Mouse (Mus musculus) lung, adult 2 months (tissue): ENCODE results near the gene Tmem126b. TPM values are rescaled to one million over a fixed set of nuclear protein-coding genes. Genes with fewer than 3 reads are reported as not detected.

ENCODE experiments used
- DNase-seq: peaks from one replicate; pipeline ENCODE4 v3.0.0; 2022
- H3K4me1 ChIP-seq: fragments of 200-500 bp; 2 replicates; pipeline ENCODE4 v1.6.1; 2011; ENCODE audit warnings: low read length; ENCODE audit not compliant: control insufficient read depth, insufficient read depth
- H3K4me3 ChIP-seq: fragments of 200-500 bp; replicated peaks from 2 replicates; pipeline ENCODE3; 2011; ENCODE audit warnings: low read depth, mild to moderate bottlenecking, control low read depth, low read length; ENCODE audit errors: extremely low read depth
- CTCF ChIP-seq: fragments of 200-500 bp; IDR thresholded peaks from 2 replicates; pipeline ENCODE4 v1.5.1; 2011; ENCODE audit warnings: mild to moderate bottlenecking, low read length, control low read depth; ENCODE audit not compliant: insufficient read depth
- POLR2A ChIP-seq: fragments of 200-500 bp; IDR thresholded peaks from 2 replicates; pipeline ENCODE4 v1.6.1; 2011; ENCODE audit warnings: low read depth, mild to moderate bottlenecking, control low read depth, low read length, borderline replicate concordance; ENCODE audit errors: extremely low read depth
- WGBS: fragments of 180-500 bp; shearing (Covaris S2); methylation state at CpG from one replicate; pipeline ENCODE4 v1.1.7; 2018; 5-methylcytosine and 5-hydroxymethylcytosine counted together
- polyA plus RNA-seq: library from polyadenylated mRNA; depleted of rRNA; stranded (reverse); fragments of >200 nt; gene quantifications from 2 replicates; pipeline ENCODE4 v1.2.3, GENCODE M21; 2012; rRNA removed

Gene Tmem126b
- 5.2 and 6.1 TPM in 2 replicates for polyA plus RNA-seq

DNA sequence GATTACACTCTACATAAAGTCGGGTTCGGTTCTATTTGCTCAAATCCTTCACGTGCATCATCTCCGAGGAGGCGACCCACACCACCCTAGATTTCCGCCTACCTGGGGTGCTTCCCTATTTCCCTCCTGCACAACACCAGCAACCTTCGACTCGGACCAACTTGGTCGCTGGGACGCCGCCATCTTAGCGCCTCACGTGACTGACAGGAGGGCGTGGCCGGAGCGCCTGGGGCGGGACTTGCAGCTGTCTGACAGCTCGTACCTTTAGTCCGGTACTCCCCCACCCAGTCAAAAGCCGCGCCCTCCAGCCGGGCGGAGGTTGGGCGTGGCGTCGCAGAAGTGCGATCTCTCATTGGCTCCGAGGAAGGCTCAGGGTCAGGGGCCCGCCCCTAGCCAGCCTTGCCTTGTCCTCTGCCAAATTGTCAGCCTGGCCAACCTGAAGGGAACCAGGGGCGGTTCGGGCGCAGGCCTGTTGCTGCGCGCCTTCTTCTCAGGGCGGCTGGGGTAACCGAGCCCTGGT, at the start of gene Tmem126b:
Gene Tmem126b, minus strand, starts transcription at position 209 of the 520 bp plus-strand sequence.
- Histone ChIP-seq H3K4me1 (peaks cover 3% of the 10 kb centered on the region; the same call in 1 of the 2 replicates), H3K4me3 (peak within 1 kb of the TSS; percentile 94)
- under 1% methylated on average over 36 of the region's 36 CpGs for WGBS
- peak; percentile 100 for DNase-seq
- TF ChIP-seq POLR2A (peak; percentile 94), CTCF (no peak)

DNA sequence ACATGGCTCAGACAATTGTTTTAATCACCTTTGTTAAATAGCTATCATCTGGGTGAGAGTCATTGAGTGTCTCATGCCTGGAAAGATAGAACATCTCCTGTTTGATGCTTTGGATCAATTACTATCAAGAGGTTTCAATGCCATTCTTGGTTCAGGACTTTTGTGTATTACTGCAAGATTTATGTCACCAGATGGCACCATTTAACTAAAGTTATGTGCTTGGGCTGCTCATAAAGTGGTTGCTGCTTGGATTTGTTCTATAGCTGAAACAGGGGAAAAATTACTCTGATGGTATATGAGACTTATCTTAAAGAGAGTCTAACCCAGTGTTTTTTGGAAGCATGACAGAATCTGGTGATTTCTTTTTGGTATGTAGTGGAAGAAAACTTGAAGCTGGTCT, 36.5 kb upstream of the Tmem126b start:
- no peak for TF ChIP-seq POLR2A
- no peak for TF ChIP-seq CTCF
- no peaks in the 10 kb centered on the region for H3K4me1 ChIP-seq
- H3K4me3 ChIP-seq: no peak overlapping the region
- DNase-seq: no peak

DNA sequence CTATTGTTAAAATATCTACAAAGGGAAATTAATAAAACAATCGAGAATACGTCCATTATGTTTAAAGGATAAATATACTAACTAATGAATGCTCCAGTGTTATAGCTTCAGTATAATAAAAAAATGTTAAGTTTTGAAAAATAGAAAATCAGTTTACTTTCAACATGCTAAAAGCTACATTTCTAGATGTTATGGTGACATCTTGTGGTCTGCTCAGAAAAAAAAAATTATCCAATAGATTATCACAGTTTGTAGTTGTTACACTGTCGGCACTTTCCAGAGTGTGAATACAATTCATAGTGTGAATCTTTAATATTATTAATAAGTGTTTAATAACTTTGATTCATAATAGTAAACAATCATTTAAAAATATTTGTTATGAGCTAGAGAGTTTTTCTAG, 32.3 kb upstream of the Tmem126b start:
- no peak for DNase-seq
- no peaks in the 10 kb centered on the region for H3K4me1 ChIP-seq
- TF ChIP-seq CTCF (no peak), POLR2A (no peak)
- H3K4me3 ChIP-seq: no peak overlapping the region
- 57% methylated on average over 3 of the region's 3 CpGs for WGBS

DNA sequence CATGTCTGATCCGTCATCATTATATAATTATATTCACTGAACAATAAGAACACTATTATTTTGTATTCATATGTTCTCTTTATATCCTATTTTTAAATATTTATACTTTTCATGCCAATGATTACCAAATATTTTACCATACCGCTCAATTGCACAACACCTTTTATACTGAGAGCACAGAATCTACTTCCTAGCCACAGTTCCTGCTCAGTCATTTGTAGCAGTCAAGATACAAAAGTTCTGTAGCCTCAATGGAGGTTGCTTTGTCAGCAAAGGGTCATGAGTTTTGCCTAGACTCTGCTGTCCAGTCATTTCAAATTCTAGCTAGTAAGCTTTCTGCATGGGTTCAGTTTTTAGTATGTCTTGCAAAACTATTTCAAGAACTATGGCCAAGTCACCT, 6.8 kb upstream of the Tmem126b start:
- no peak for DNase-seq
- no peak for TF ChIP-seq CTCF
- TF ChIP-seq POLR2A: no peak
- no peak overlapping the region for H3K4me3 ChIP-seq
- H3K4me1 ChIP-seq: no peaks in the 10 kb centered on the region
- 68% methylated on average over 2 of the region's 2 CpGs for WGBS

DNA sequence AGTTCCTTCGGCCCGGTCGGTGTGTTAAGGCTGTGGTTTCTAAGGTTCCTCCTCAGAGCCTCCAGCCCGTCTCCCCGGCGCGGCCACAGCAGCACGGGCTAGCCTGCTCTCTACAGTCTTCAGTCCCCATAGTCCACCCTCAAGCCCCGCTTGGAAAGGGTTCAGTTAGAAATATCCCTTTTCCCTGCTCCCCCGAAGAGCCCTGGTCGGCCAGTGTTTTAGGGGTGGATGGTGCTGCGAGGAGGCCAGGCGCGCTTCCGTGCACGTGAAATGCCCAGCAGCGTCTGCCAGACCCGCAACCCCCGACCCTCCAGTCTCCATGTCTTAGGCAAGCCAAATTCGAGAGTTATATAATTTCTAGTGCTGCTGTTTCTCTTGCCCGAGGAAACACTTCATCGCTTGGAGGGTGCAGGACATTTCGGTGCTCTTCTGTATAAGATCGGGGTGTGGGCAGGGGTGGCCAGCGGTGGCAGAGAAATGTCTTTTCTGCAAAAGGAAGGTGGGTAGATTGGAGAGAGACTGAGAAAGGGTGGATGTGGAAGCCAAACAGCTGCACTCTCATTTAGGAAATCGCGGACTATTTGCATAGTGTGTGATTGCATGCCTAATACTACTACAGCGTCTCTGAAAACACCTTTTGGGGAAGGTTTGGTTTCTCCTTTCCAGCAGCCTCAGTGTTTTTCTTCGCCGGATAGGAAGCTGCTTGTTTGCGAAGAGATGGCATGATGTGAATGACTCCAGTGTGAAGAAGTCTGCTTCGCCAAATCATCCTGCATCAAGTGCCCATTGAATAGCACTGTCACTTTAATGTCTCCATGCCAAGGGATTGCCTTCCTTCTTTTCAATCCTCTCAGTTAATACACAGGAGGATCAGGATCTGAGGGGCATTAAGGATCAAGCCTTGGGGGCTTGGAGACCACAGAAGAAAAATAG, 778 bp upstream of the Tmem126b start, which contains the start of gene Dlg2:
Gene Dlg2, plus strand, starts transcription at position 360 of the 933 bp plus-strand sequence.
- DNase-seq: no peak
- under 1% methylated on average over 32 of the region's 32 CpGs for WGBS
- Histone ChIP-seq H3K4me3 (peak within 1 kb of the TSS; percentile 94), H3K4me1 (peaks cover 3% of the 10 kb centered on the region; the same call in 1 of the 2 replicates)
- TF ChIP-seq CTCF: no peak
- no peak for TF ChIP-seq POLR2A

DNA sequence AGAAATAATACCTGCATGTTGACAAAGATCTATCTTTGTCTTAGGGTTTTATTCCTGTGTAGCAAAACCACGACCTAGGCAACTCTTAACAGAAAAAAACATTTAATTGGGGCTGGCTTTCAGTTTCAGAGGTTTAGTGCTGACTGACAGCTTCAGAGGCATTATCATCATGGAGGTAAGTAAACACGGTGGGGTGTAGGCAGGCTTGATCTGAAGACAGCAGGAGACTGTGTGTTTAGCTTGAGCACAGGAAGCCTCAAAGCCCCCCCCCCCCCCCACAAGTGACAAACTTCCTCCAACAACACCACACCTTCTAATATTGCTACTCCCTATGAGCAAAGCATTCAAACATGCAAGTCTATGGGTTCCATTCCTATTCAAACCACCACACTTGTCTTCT, 2.3 kb downstream of the Tmem126b start:
- no peak for DNase-seq
- TF ChIP-seq POLR2A (no peak), CTCF (no peak)
- H3K4me3 ChIP-seq: no peak overlapping the region
- WGBS: 42% methylated on average over 2 of the region's 2 CpGs
- H3K4me1 ChIP-seq: peaks cover 3% of the 10 kb centered on the region; the same call in 1 of the 2 replicates

DNA sequence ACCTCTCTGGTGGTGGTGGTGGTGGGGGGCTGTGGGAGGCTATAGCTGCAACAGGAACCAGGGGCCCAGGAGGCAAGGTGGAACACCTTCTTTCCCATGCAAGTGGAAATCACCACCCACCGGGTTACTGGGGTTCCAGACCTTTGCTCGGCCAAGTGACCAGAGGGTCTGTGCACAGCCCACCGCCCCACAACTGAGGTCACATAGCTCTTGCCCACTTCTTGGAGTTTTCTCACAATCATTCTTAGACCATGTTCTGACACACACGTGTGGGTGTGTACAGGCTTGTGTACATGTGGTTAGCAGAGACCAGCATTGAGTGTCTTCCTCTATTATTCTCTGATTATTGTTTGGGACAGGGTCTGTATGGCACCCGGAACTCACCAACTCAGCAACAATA, 14.4 kb downstream of the Tmem126b start:
- Histone ChIP-seq H3K4me3 (no peak overlapping the region), H3K4me1 (peaks cover 3% of the 10 kb centered on the region; the same call in 1 of the 2 replicates)
- no peak for TF ChIP-seq CTCF
- TF ChIP-seq POLR2A: no peak
- 90% methylated on average over 5 of the region's 5 CpGs for WGBS
- DNase-seq: no peak

DNA sequence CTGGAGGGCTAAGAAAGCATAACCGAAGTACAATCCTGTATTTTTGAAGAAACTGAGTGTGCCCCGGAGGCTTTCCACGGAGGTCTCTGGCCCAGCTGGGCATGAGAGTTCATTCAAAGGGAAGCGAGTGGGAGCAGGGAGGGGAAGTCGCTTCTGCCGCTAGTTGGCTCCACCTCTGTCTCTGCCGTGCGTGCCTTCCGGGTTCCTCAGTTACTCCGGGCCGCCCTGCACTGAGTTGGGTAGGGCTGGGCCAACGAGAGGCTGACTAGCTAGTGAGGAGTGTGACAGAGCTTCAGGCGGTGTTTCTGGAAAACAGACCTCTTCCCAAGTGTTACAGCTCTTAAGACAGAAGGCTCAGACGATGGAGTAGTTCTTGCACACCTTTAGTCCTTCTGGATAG, 14.9 kb downstream of the Tmem126b start:
- Histone ChIP-seq H3K4me3 (no peak overlapping the region), H3K4me1 (peaks cover 7% of the 10 kb centered on the region; the same call in 1 of the 2 replicates)
- DNase-seq: peak; percentile 47
- TF ChIP-seq POLR2A: no peak
- TF ChIP-seq CTCF: peak; percentile 46
- WGBS: 14% methylated on average over 14 of the region's 14 CpGs

DNA sequence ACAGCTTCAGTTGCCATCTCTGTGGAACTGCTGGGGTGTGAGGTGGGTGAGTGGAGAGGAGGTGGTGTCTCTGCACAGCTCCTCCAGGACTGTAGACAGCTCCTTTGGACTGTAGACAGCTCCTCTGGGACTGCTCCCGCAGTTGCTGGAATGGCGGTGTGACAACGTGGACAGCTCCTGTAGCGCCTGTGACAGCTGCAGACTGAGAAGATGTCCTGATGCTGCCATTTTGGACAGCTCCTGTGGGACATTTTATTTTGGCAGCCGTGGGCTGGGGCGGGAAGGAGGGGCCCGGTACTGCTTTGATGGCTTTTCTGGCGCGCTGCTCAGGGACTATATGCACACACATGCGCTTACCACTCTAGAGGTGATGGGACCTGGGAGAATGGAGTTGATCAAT, 15.5 kb downstream of the Tmem126b start:
- DNase-seq: no peak
- 44% methylated on average over 10 of the region's 10 CpGs for WGBS
- H3K4me1 ChIP-seq: peaks cover 7% of the 10 kb centered on the region; the same call in 1 of the 2 replicates
- no peak overlapping the region for H3K4me3 ChIP-seq
- TF ChIP-seq POLR2A (no peak), CTCF (no peak)
